Mouse (Mus musculus) neural tube, embryonic 14.5 days (tissue): ENCODE data around the gene Zfp84. TPM values are rescaled to one million over a fixed set of nuclear protein-coding genes. Genes with fewer than 3 reads are reported as not detected.
A peak's percentile ranks its signal among the peaks of the same experiment; 100 is the strongest.

Experiments used
- ATAC-seq: fragments of 200-750 bp; cut with Nextera tagmentation; 2 replicates; pipeline ENCODE4 v1.8.0; 2017; ENCODE audit warnings: low read depth, mild to moderate bottlenecking, moderate TSS enrichment, moderate library complexity
- H3K27ac ChIP-seq: fragments of 300-500 bp; sonication (generic); 2 replicates; pipeline ENCODE4 v1.5.1; 2014; ENCODE audit warnings: low read depth, mild to moderate bottlenecking, control low read depth, low read length, moderate library complexity, mixed read lengths
- H3K27me3 ChIP-seq: fragments of 300-500 bp; sonication (generic); 2 replicates; pipeline ENCODE4 v1.6.1; 2014; ENCODE audit warnings: low read length; ENCODE audit not compliant: control insufficient read depth, insufficient read depth
- H3K36me3 ChIP-seq: fragments of 300-500 bp; sonication (generic); 2 replicates; pipeline ENCODE4 v1.6.1; 2014; ENCODE audit warnings: low read length, mixed read lengths; ENCODE audit not compliant: control insufficient read depth, insufficient read depth
- H3K4me1 ChIP-seq: fragments of 300-500 bp; sonication (generic); 2 replicates; pipeline ENCODE4 v1.6.1; 2014; ENCODE audit warnings: low read length; ENCODE audit not compliant: control insufficient read depth, insufficient read depth
- H3K4me2 ChIP-seq: fragments of 300-500 bp; sonication (generic); 2 replicates; pipeline ENCODE4 v1.6.1; 2014; ENCODE audit warnings: mild to moderate bottlenecking, low read depth, low read length, control low read depth
- H3K4me3 ChIP-seq: fragments of 300-500 bp; sonication (generic); 2 replicates; pipeline ENCODE4 v1.5.1; 2014; ENCODE audit warnings: low read depth, low read length, control low read depth, mixed read lengths
- H3K9ac ChIP-seq: fragments of 300-500 bp; sonication (generic); replicated peaks from 2 replicates; pipeline ENCODE4 v1.6.1; 2014; ENCODE audit warnings: low read depth, mild to moderate bottlenecking, control low read depth, low read length, mixed read lengths
- H3K9me3 ChIP-seq: fragments of 300-500 bp; sonication (generic); 2 replicates; pipeline ENCODE4 v1.6.1; 2016; ENCODE audit warnings: low read length; ENCODE audit not compliant: control insufficient read depth
- WGBS: fragments of 180-500 bp; shearing (Covaris S2); extraction: QIAGEN DNeasy Blood & Tissue Kit; methylation state at CpG from one replicate; pipeline ENCODE4 v1.1.7; 2014; 5-methylcytosine and 5-hydroxymethylcytosine counted together
- polyA plus RNA-seq: library from polyadenylated mRNA; unstranded; fragments of >200 nt; fragmentation: Nextera tagmentation; extraction: Ambion mirVana; gene quantifications from 2 replicates; pipeline ENCODE4 v1.2.1, GENCODE M21; 2014

Gene Zfp84
- polyA plus RNA-seq, 1 experiment from 2014 or later: 18.5 TPM

GRCm38 (mm10) chr7:29768980-29769379, 628 bp downstream of the Zfp84 start:
- no peaks in the 10 kb centered on the region for H3K9me3 ChIP-seq
- no peak for ATAC-seq
- WGBS: 9% methylated on average over 10 of the region's 10 CpGs
- H3K9ac ChIP-seq: peak overlapping the region; percentile 58
- H3K4me3 ChIP-seq: peak overlapping the region; percentile 57
- no peak overlapping the region for H3K27ac ChIP-seq
- H3K4me2 ChIP-seq: peak overlapping the region; percentile 72
- H3K36me3 ChIP-seq: peaks cover 9% of the 10 kb centered on the region; the same call in 1 of the 2 replicates
- H3K27me3 ChIP-seq: no peaks in the 10 kb centered on the region
- peaks cover 12% of the 10 kb centered on the region for H3K4me1 ChIP-seq

- Histone ChIP-seq H3K27me3 (no peaks in the 10 kb centered on the region), H3K36me3 (peaks cover 45% of the 10 kb centered on the region), H3K9ac (no peak overlapping the region), H3K27ac (no peak overlapping the region), H3K4me1 (peaks cover 6% of the 10 kb centered on the region), H3K4me2 (no peak overlapping the region), H3K9me3 (no peaks in the 10 kb centered on the region), H3K4me3 (no peak overlapping the region)
- 89% methylated on average over 7 of the region's 7 CpGs for WGBS
- no peak for ATAC-seq
Measured at GRCm38 (mm10) chr7:29773503-29773902, 5.2 kb downstream of the Zfp84 start.

- H3K27me3 ChIP-seq: no peaks in the 10 kb centered on the region
- 91% methylated on average over 3 of the region's 3 CpGs for WGBS
- peaks cover 2% of the 10 kb centered on the region for H3K4me1 ChIP-seq
- no peak overlapping the region for H3K9ac ChIP-seq
- H3K27ac ChIP-seq: no peak overlapping the region
- peaks cover 52% of the 10 kb centered on the region for H3K36me3 ChIP-seq
- ATAC-seq: no peak
- H3K4me3 ChIP-seq: no peak overlapping the region
- no peaks in the 10 kb centered on the region for H3K9me3 ChIP-seq
- no peak overlapping the region for H3K4me2 ChIP-seq
Measured at GRCm38 (mm10) chr7:29774371-29774770, 6.0 kb downstream of the Zfp84 start.

- Histone ChIP-seq H3K9me3 (no peaks in the 10 kb centered on the region), H3K4me1 (no peaks in the 10 kb centered on the region), H3K27me3 (no peaks in the 10 kb centered on the region), H3K27ac (no peak overlapping the region), H3K4me3 (no peak overlapping the region), H3K4me2 (no peak overlapping the region), H3K9ac (no peak overlapping the region), H3K36me3 (peaks cover 52% of the 10 kb centered on the region)
- 97% methylated on average over 19 of the region's 19 CpGs for WGBS
- ATAC-seq: no peak
Measured at GRCm38 (mm10) chr7:29776568-29776967, 8.2 kb downstream of the Zfp84 start.

GRCm38 (mm10) chr7:29777372-29777771, 9.0 kb downstream of the Zfp84 start:
- Histone ChIP-seq H3K36me3 (peaks cover 52% of the 10 kb centered on the region), H3K27me3 (no peaks in the 10 kb centered on the region), H3K9ac (no peak overlapping the region), H3K27ac (no peak overlapping the region), H3K4me2 (no peak overlapping the region), H3K4me3 (no peak overlapping the region), H3K4me1 (no peaks in the 10 kb centered on the region), H3K9me3 (no peaks in the 10 kb centered on the region)
- WGBS: 95% methylated on average over 10 of the region's 10 CpGs
- ATAC-seq: no peak

GRCm38 (mm10) chr7:29783871-29784551, 15.7 kb downstream of the Zfp84 start, which contains the start of gene Zfp30:
TSS of gene Zfp30 (plus strand) at chr7:29783998.
- Histone ChIP-seq H3K9ac (peak within 1 kb of the TSS; percentile 79), H3K4me1 (peaks cover 15% of the 10 kb centered on the region), H3K4me3 (peak within 1 kb of the TSS; percentile 70), H3K4me2 (peak within 1 kb of the TSS; percentile 60), H3K27ac (peak within 1 kb of the TSS; percentile 94), H3K36me3 (peaks cover 3% of the 10 kb centered on the region), H3K9me3 (no peaks in the 10 kb centered on the region), H3K27me3 (no peaks in the 10 kb centered on the region)
- WGBS: under 1% methylated on average over 45 of the region's 45 CpGs
- ATAC-seq: peak; percentile 97

GRCm38 (mm10) chr7:29785023-29785422, 16.7 kb downstream of the Zfp84 start:
- peak overlapping the region; percentile 70 for H3K4me3 ChIP-seq
- ATAC-seq: no peak
- peak overlapping the region; percentile 60 for H3K4me2 ChIP-seq
- peak overlapping the region; percentile 42; the same call in 1 of the 2 replicates for H3K9ac ChIP-seq
- H3K27ac ChIP-seq: no peak overlapping the region
- no peaks in the 10 kb centered on the region for H3K9me3 ChIP-seq
- WGBS: 45% methylated on average over 8 of the region's 8 CpGs
- no peaks in the 10 kb centered on the region for H3K27me3 ChIP-seq
- peaks cover 10% of the 10 kb centered on the region for H3K36me3 ChIP-seq
- peaks cover 15% of the 10 kb centered on the region for H3K4me1 ChIP-seq

- H3K36me3 ChIP-seq: peaks cover 13% of the 10 kb centered on the region
- H3K9me3 ChIP-seq: no peaks in the 10 kb centered on the region
- no peak overlapping the region for H3K27ac ChIP-seq
- WGBS: 85% methylated on average over 5 of the region's 5 CpGs
- peak overlapping the region; percentile 70 for H3K4me3 ChIP-seq
- peak overlapping the region; percentile 42; the same call in 1 of the 2 replicates for H3K9ac ChIP-seq
- H3K27me3 ChIP-seq: no peaks in the 10 kb centered on the region
- peaks cover 15% of the 10 kb centered on the region for H3K4me1 ChIP-seq
- ATAC-seq: no peak
- H3K4me2 ChIP-seq: peak overlapping the region; percentile 60
Measured at GRCm38 (mm10) chr7:29785888-29786287, 17.5 kb downstream of the Zfp84 start.

- 30% methylated on average over 27 of the region's 27 CpGs for WGBS
- no peaks in the 10 kb centered on the region for H3K9me3 ChIP-seq
Measured at GRCm38 (mm10) chr7:29792906-29793305, 24.6 kb downstream of the Zfp84 start.

More at GRCm38 (mm10) chr7:29792906-29793305, 24.6 kb downstream of the Zfp84 start:
- H3K4me1 ChIP-seq: no peaks in the 10 kb centered on the region
- H3K4me2 ChIP-seq: no peak overlapping the region
- H3K9ac ChIP-seq: no peak overlapping the region
- no peak for ATAC-seq
- no peak overlapping the region for H3K27ac ChIP-seq
- peaks cover 30% of the 10 kb centered on the region for H3K36me3 ChIP-seq
- H3K27me3 ChIP-seq: no peaks in the 10 kb centered on the region
- H3K4me3 ChIP-seq: no peak overlapping the region
